Mouse (Mus musculus) megakaryocyte progenitor cell, adult 5-6 weeks (primary cell): ENCODE results near the gene Irgq. TPM values are rescaled to one million over a fixed set of nuclear protein-coding genes. Genes with fewer than 3 reads are reported as not detected.

ENCODE experiments used
- ATAC-seq: replicated peaks from 2 replicates; pipeline ENCODE4 v1.8.0; 2016; ENCODE audit warnings: mild to moderate bottlenecking, moderate TSS enrichment, inconsistent platforms; ENCODE audit not compliant: poor library complexity
- total RNA-seq, 2 experiments: library from RNA; stranded (forward) in 1 of 2; stranded (reverse) in 1 of 2; fragments of 157-497, 149-512 nt in 1 of 2; fragments of 200-1000 nt in 1 of 2; gene quantifications; 2 replicates each; pipeline versions ENCODE4 v1.2.3 to v1.2.4; 2015 to 2017

The Irgq gene
- total RNA-seq, 2 experiments from 2014 or later, result 4.4 to 4.7 TPM

DNA sequence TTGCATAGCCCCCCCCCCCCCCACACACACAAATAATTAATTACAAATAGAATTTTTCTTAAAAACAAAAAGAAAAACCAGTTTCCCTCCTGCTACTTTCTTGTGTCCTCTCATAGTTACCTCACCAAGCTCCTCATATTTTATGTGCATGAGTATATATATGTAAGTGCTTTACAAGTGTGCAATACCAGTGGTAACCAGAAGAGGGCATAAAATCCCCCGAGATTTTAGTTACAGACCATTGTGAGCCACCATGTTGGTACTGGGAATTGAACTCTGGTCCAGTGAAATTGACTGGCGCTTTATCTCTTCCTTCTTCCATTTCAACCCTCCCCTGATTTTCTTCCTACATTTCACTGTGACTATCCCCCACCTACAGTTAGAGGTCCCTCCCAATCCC, 14.0 kb downstream of the Irgq start:
- no peak for ATAC-seq

DNA sequence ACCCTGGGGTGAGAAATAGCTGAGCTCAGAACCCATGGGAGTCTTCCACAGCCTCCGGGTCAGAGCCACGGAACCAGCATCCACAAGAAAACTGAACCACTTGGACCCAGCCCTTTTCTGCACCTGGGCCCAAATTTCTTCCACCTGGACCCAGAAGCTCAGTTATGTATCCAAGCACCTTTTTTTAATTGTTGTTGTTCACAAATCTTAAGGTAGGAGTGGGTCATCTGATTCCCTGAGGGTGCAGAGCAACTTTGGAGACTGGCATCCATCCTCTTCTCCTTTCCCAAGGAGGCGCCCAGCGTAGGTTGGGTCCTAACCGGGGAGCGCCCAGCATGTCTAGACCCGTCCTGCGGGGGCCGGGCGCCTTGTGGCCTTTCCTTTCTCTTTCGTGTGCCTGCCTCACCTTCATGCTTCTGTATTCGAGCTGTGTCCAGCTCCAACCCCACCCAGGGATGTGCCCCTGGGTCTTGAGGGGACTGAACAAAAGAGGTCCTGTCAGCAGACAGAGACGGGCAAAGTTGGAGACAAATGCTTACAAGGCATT, 15.7 kb downstream of the Irgq start, which contains the start of the genes Pinlyp and Xrcc1:
Pinlyp (minus strand) TSS at position 51 of the 547 bp plus-strand sequence.
Xrcc1 (plus strand) TSS at position 222 of the 547 bp plus-strand sequence.
- 0 out of 2 replicates have a peak, but pooled peaks have one; percentile 1 for ATAC-seq

DNA sequence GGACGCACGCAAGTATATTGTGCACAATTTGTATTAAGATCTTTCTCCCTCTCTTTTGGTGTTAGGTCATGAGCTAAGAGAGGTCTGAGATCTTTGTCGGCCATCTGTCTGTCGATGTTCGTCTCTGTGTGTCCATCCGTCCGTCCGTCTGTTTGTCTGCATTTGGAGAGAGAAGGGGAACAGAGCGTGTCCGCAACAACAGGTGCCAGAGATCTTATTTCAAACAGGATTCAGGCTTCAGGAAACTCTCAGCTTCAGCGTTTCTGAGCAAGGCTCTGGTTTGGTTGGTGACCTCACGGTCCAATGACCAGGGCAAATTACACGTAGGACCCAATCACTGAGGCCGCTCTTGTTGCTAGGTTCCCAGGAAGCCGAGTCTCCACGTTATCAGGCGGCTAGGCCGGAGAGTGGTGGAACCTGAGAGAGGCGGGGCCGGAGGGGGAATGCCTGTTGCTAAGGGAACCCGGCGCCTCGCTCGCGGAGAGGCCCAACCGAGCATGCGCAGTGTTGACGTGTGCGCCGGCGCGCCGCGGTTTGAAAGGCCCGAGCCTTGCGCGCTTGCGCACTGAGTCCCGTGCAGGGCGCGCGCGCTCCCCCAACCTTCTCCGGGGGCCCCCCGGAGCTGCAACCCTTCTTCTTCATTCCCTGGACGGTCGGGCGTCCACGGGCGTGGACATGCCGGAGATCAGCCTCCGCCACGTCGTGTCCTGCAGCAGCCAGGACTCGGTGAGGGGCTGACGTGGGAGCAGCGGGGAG, 16.3 kb downstream of the Irgq start:
- peak; percentile 100 for ATAC-seq

DNA sequence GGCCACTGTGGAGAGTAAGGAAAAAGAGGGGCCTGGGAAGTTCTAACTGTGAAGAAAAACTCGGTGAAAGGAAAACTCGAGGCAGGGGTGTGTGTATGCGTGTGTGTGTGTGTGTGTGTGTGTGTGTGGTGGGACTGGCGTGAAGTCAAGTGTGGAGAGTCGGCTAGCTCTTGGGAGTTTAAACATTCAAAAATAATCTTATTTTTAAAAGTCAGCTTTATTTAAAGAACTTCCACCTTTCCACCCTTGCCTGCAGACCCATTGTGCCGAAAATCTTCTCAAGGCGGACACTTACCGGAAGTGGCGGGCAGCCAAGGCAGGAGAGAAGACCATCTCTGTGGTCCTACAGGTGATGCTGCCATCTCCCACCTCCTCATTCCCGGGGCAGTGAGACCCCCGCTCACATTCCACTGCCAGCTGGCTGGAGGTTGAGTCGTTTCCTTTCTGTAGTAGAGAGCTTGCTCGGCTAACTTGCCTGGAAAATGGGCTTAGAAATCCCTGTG, 17.1 kb downstream of the Irgq start:
- no peak for ATAC-seq

- 0 out of 2 replicates have a peak, but pooled peaks have one; percentile 37 for ATAC-seq
Measured at GRCm38 (mm10) chr7:24551985-24552759, 21.7 kb downstream of the Irgq start.

GRCm38 (mm10) chr7:24555786-24556185, 25.3 kb downstream of the Irgq start:
- no peak for ATAC-seq

DNA sequence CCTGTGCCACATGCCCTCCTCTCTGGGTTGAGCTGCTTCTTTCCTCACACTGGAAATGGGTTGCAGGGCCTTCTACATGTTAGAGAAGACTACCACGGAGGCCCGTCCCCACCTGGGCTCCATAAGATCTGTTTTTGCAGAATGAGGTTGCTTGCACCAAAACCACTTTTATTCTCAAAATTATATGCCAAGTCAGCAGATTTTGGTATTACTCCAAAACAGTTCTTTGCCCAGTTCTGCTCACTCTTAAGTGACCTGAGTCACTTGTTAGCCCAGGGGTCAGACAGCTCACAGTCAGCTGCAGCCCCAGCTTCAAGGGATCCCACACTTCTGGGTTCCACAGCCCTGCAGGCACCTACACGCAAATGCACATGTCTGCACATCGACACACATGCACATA, 31.0 kb downstream of the Irgq start:
- no peak for ATAC-seq

GRCm38 (mm10) chr7:24563191-24563836, 32.8 kb downstream of the Irgq start:
- ATAC-seq, result no peak

DNA sequence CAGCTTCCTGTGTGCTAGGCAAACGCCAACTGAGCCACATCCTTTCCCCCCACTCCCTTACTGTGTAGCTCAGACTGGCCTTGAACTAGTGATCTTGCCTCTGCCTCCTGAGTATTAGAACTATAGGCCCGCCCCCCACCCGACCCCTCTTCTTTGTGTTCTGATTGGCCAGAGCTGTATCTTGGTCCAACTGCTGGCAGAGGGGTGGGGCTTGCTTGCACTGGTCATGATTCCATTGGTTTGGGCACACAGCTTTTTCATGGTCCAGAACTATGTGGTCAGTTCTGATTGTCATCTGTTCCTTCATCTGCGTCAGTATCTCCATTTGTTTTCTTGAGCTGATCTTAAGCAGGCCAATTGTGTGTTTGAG, 33.3 kb downstream of the Irgq start:
- no peak for ATAC-seq

- peak; percentile 99 for ATAC-seq
Measured at GRCm38 (mm10) chr7:24564607-24565265, 34.2 kb downstream of the Irgq start.

GRCm38 (mm10) chr7:24565627-24566026, 35.1 kb downstream of the Irgq start:
- no peak for ATAC-seq

GRCm38 (mm10) chr7:24566206-24566605, 35.7 kb downstream of the Irgq start:
- no peak for ATAC-seq

DNA sequence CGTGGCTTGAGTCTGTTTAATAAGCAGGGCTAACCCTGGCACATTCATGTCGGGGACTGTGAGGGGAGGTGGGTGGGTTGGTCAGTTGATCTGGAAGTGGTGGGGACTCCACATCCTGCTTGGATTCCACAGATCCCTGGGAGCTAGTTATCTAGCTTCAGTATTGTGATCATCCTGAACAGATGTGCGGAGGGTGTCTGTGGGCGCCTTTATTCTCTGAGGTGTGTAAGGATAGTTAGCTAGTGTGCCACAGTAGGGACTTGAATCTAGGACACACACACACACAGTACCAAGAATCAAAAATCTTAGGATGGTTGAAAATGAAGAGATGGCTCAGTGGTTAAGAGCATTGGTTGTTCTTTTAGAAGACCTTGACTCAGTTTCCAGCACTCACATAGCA, 38.0 kb downstream of the Irgq start:
- ATAC-seq, result no peak

- no peak for ATAC-seq
Measured at GRCm38 (mm10) chr7:24571071-24571470, 40.6 kb downstream of the Irgq start.

- ATAC-seq, result peak; percentile 62
Measured at GRCm38 (mm10) chr7:24572455-24572854, 42.0 kb downstream of the Irgq start.

DNA sequence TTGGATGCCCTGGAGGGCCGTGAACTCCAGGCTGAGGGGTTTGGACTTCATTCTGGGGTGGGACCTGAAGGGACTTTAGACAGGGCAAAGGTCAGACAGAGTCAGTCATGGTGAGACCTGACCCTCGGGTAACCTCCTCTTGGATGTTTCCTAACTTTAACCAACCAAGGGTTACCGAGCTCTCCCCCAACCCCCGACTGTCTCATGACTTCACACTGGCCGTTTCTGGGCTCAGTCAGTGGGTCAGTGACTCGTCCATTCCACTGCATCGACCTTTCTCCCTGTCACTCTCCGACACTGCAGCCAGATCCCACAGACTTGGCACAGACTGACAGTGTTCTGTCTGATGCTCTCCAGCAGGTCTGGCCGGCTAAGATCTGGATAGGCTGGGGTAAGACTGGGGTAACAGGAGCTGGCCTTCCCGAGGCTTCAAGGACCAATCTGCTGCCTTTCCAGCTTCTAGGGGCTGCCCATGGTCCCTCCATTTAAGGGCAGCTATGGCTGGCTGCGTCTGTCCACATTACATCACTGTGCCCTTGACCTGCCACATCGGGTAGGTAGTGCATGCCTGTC, 43.8 kb downstream of the Irgq start:
- ATAC-seq, result no peak

DNA sequence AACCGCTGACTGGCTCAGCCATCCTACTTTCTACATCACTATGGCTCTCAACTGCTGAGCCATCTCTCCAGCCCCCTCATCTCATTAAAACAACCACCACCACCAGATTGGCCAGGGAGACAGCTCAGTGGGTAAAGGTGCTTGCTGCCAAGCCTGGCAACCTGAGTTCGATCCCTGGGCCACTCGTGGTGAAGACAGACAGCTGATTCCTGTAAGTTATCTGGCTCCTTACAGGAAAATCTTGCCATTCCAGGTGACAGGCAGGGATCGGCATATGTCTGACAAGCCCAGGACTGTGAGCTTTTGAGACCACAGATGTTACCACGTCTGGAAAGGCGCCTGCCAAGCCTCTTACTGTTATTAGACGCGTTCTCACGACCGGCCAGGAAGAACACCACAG, 47.3 kb downstream of the Irgq start:
- ATAC-seq, result no peak

- no peak for ATAC-seq
Measured at GRCm38 (mm10) chr7:24584876-24585275, 54.4 kb downstream of the Irgq start.

GRCm38 (mm10) chr7:24585995-24586394, 55.5 kb downstream of the Irgq start:
- ATAC-seq, result no peak

DNA sequence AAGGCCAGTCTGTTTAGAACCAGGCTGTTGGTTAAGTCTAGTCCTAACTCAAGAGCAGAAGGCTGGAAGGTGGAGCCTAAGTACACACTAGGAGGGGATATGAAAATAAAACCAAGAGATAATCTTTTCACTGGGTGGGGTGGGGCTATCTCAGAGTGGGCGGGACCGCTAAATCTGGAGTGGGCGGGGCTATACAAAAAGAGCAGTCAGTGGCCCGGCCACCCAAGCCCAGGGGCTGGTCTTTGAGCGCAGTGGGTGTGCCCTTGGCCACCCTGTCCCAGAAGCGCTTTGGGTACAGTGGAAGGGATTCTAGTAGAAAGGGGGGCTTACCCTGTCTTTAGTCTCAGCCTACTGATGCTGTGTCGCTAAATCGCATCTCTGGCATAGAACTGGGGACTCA, 56.3 kb downstream of the Irgq start:
- peak; percentile 78 for ATAC-seq
